Comparison of ENCODE assay signal across 8 mouse cellular contexts in the genomic region with DNA sequence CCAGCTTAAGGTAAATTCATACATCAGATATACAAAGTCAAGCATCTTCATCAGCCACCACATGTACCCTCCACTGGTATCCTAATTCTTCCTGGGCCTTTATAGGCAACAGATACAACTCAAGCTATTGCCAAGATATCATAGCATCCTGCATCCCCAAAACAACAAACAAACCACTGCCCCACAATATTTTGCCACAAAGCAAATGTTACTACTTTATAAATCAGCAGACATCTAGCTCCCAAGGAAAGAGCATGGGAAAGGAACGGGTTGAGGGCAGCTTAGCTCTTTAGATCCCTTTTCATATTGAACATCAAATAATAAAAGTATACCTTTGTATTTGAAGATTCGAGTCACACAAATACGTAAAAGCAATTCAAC. TPM values are rescaled to one million over a fixed set of nuclear protein-coding genes. Genes with fewer than 3 reads are reported as not detected.
DNase-seq lines count a peak whose midpoint lies in the region; ATAC-seq and TF ChIP-seq lines count a peak whose summit lies in the region.

No protein-coding gene starts in this region.

- H3K36me3 ChIP-seq in lung, embryonic 15.5 days = no peaks in the 10 kb centered on the region
- H3K36me3 ChIP-seq in embryonic facial prominence, embryonic 15.5 days = no peaks in the 10 kb centered on the region
- H3K36me3 ChIP-seq in intestine, postnatal 0 days (ENCODE audit: control insufficient read depth, insufficient read depth) = no peaks in the 10 kb centered on the region
- H3K36me3 ChIP-seq in neural tube, embryonic 14.5 days (ENCODE audit: control insufficient read depth, insufficient read depth, low read length) = no peaks in the 10 kb centered on the region

- H3K4me3 ChIP-seq in lung, embryonic 15.5 days = peak overlapping the region; percentile 61
- peak overlapping the region; percentile 64 for H3K4me3 ChIP-seq in embryonic facial prominence, embryonic 15.5 days (replicated peaks)
- H3K4me3 ChIP-seq in intestine, postnatal 0 days (ENCODE audit: low read depth, low read length) = peak overlapping the region; percentile 57
- H3K4me3 ChIP-seq in neural tube, embryonic 14.5 days (ENCODE audit: low read depth, low read length) = peak overlapping the region; percentile 58

- DNase-seq in lung, postnatal 14 days = no peak
- no peak for DNase-seq in spleen, postnatal 10 days (ENCODE audit: low spot score in 2 of 2)
- no peak for DNase-seq in gastrocnemius, adult 18-20 months (ENCODE audit: low spot score)
- DNase-seq in urinary bladder, postnatal 36 days (ENCODE audit: low spot score in 2 of 2) = no peak

- no peak for ATAC-seq in lung, embryonic 15.5 days (ENCODE audit: borderline replicate concordance, extremely low read depth, low FRiP score, low TSS enrichment)
- ATAC-seq in embryonic facial prominence, embryonic 15.5 days (ENCODE audit: insufficient number of reproducible peaks, low FRiP score, low TSS enrichment, low read depth) = no peak
- no peak for ATAC-seq in intestine, postnatal 0 days
- no peak for ATAC-seq in neural tube, embryonic 14.5 days (ENCODE audit: low read depth)

- no peaks in the 10 kb centered on the region for H3K27me3 ChIP-seq in lung, embryonic 15.5 days
- H3K27me3 ChIP-seq in embryonic facial prominence, embryonic 15.5 days = no peaks in the 10 kb centered on the region
- H3K27me3 ChIP-seq in intestine, postnatal 0 days (replicated peaks; ENCODE audit: control insufficient read depth, insufficient read depth, low read length) = no peaks in the 10 kb centered on the region
- H3K27me3 ChIP-seq in neural tube, embryonic 14.5 days (ENCODE audit: control insufficient read depth, insufficient read depth, low read length) = no peaks in the 10 kb centered on the region

- peak overlapping the region; percentile 89; the same call in 1 of the 2 replicates for H3K27ac ChIP-seq in lung, embryonic 15.5 days
- H3K27ac ChIP-seq in embryonic facial prominence, embryonic 15.5 days (replicated peaks) = peak overlapping the region; percentile 67
- no peak overlapping the region; the same call in 1 of the 2 replicates for H3K27ac ChIP-seq in intestine, postnatal 0 days (ENCODE audit: low read depth, low read length)
- H3K27ac ChIP-seq in neural tube, embryonic 14.5 days (ENCODE audit: low read depth, low read length) = no peak overlapping the region; the same call in 1 of the 2 replicates

- 8% methylated on average over 3 of the region's 3 CpGs for WGBS in lung, embryonic 15.5 days
- 4% methylated on average over 3 of the region's 3 CpGs for WGBS in embryonic facial prominence, embryonic 15.5 days
- 8% methylated on average over 3 of the region's 3 CpGs for WGBS in intestine, postnatal 0 days
- 6% methylated on average over 3 of the region's 3 CpGs for WGBS in neural tube, embryonic 14.5 days

- TF ChIP-seq CTCF in intestine, postnatal 0 days (IDR thresholded peaks at IDR 0.05; ENCODE audit: low read depth) = no peak

- peak overlapping the region; percentile 70 for H3K4me2 ChIP-seq in lung, embryonic 15.5 days
- peak overlapping the region; percentile 70 for H3K4me2 ChIP-seq in embryonic facial prominence, embryonic 15.5 days (replicated peaks)
- peak overlapping the region; percentile 78 for H3K4me2 ChIP-seq in intestine, postnatal 0 days (replicated peaks; ENCODE audit: low read depth)
- H3K4me2 ChIP-seq in neural tube, embryonic 14.5 days (ENCODE audit: low read depth, low read length) = peak overlapping the region; percentile 75

- no peaks in the 10 kb centered on the region for H3K9me3 ChIP-seq in lung, embryonic 15.5 days
- H3K9me3 ChIP-seq in embryonic facial prominence, embryonic 15.5 days (replicated peaks) = no peaks in the 10 kb centered on the region
- H3K9me3 ChIP-seq in intestine, postnatal 0 days (ENCODE audit: control insufficient read depth) = no peaks in the 10 kb centered on the region
- no peaks in the 10 kb centered on the region for H3K9me3 ChIP-seq in neural tube, embryonic 14.5 days (ENCODE audit: control insufficient read depth, low read length)

- H3K4me1 ChIP-seq in lung, embryonic 15.5 days = no peaks in the 10 kb centered on the region; the same call in 1 of the 2 replicates
- no peaks in the 10 kb centered on the region for H3K4me1 ChIP-seq in embryonic facial prominence, embryonic 15.5 days
- H3K4me1 ChIP-seq in intestine, postnatal 0 days (replicated peaks; ENCODE audit: control insufficient read depth, insufficient read depth, low read length) = no peaks in the 10 kb centered on the region
- H3K4me1 ChIP-seq in neural tube, embryonic 14.5 days (ENCODE audit: control insufficient read depth, insufficient read depth, low read length) = 0 out of 2 replicates have a peak, but pooled peaks cover 5% of the 10 kb centered on the region

- peak overlapping the region; percentile 71; the same call in 1 of the 2 replicates for H3K9ac ChIP-seq in lung, embryonic 15.5 days
- H3K9ac ChIP-seq in embryonic facial prominence, embryonic 15.5 days = peak overlapping the region; percentile 66
- peak overlapping the region; percentile 54 for H3K9ac ChIP-seq in intestine, postnatal 0 days (ENCODE audit: low read depth, low read length)
- peak overlapping the region; percentile 63 for H3K9ac ChIP-seq in neural tube, embryonic 14.5 days (replicated peaks; ENCODE audit: low read depth, low read length)

RNA-seq across cellular contexts. Expression of a gene that starts 0.6 kb away (rescaled TPM):
- polyA plus RNA-seq in lung, embryonic 15.5 days (2015; fragmentation: Nextera tagmentation; extraction: Ambion mirVana) = 7.5 and 8.0 TPM in 2 replicates
- 5.8 and 6.4 TPM in 2 replicates for polyA plus RNA-seq in embryonic facial prominence, embryonic 15.5 days (2015; fragmentation: Nextera tagmentation; extraction: Ambion mirVana)
- 7.8 and 8.8 TPM in 2 replicates for polyA plus RNA-seq in intestine, postnatal 0 days (2015; fragmentation: Nextera tagmentation; extraction: Ambion mirVana)
- polyA plus RNA-seq in neural tube, embryonic 14.5 days (2014; fragmentation: Nextera tagmentation; extraction: Ambion mirVana) = 1.8 and 2.2 TPM in 2 replicates
- total RNA-seq in gastrocnemius, adult 18-20 months (2021) = 1 to 10 TPM in 1 of 2 experiments, under 1 TPM in 1; 0.75 to 1.3 TPM

RNA-seq across cellular contexts. Expression of a gene that starts 57.0 kb away (rescaled TPM):
- 1.2 and 1.3 TPM in 2 replicates for polyA plus RNA-seq in lung, embryonic 15.5 days (2015; fragmentation: Nextera tagmentation; extraction: Ambion mirVana)
- 0.67 and 0.70 TPM in 2 replicates for polyA plus RNA-seq in embryonic facial prominence, embryonic 15.5 days (2015; fragmentation: Nextera tagmentation; extraction: Ambion mirVana)
- polyA plus RNA-seq in intestine, postnatal 0 days (2015; fragmentation: Nextera tagmentation; extraction: Ambion mirVana) = 0.72 and 1.0 TPM in 2 replicates
- 1.3 TPM in 2 replicates for polyA plus RNA-seq in neural tube, embryonic 14.5 days (2014; fragmentation: Nextera tagmentation; extraction: Ambion mirVana)
- total RNA-seq in gastrocnemius, adult 18-20 months (2021) = under 1 TPM; 0.25 to 0.38 TPM

Comparison
In these comparisons a context has a peak if more than half of its experiments do, and no peak if none do; other contexts are left out.
1. H3K27ac ChIP-seq: peak in lung, embryonic 15.5 days (single experiment) and embryonic facial prominence, embryonic 15.5 days (single experiment); none in intestine, postnatal 0 days (single experiment) and neural tube, embryonic 14.5 days (single experiment).
2. Peak in every context shown above with its lines, with median percentiles within 50 percentile points of each other: H3K4me2 ChIP-seq, H3K4me3 ChIP-seq and H3K9ac ChIP-seq.